Mouse (Mus musculus) gastrocnemius, adult 18-20 months (tissue): Measurements from ENCODE around the gene Cacna2d4. TPM values are rescaled to one million over a fixed set of nuclear protein-coding genes. Genes with fewer than 3 reads are reported as not detected.

Experiments used
- DNase-seq: peaks from one replicate; pipeline ENCODE4 v3.0.0; 2021; ENCODE audit warnings: low spot score
- total RNA-seq, 2 experiments: library from RNA; stranded (reverse); gene quantifications; 2 replicates each; pipeline ENCODE4 v1.2.3; 2021

Gene Cacna2d4
- total RNA-seq, 2 experiments from 2014 or later: 0.85 to 0.89 TPM

DNA sequence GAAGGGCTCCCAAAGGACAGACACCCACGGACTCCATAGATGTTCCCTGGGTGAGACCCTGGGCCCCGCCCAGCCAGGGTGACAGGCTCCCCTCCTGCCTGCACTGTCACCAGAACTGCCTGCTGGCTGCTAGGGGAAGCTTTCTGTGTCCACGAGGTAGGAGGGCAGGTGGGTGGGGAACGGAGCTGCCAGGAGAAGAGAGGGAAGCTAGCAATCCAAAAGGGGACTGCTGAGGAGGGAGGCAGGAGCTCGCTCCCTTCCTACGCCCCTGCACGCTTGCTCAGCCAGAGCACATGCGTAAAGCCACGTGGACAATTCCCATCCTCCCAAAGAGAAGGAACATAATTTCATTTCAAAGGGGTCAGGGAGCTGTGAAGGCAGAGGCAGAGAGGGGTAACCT is 73.8 kb downstream of the Cacna2d4 start:
- DNase-seq: no peak

DNA sequence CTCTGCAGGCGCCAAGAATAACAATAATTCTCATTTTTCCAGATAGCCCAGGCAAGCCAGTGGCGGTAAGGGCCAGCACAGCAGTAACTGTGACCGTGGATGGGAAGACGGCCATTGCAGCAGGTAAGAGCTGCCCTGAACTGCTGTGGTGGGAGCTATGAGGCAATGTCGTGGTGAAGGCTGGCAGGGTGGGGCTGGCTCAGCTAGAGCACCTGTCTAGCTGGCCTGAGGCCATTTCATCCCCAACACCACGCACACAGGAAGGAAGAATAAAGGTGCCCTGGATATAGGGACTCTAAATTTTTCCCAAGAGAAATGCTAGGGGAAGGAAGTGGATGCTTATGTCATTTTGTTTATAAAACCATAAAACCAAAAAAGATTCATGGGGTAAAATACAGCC is 76.1 kb downstream of the Cacna2d4 start:
- no peak for DNase-seq

DNA sequence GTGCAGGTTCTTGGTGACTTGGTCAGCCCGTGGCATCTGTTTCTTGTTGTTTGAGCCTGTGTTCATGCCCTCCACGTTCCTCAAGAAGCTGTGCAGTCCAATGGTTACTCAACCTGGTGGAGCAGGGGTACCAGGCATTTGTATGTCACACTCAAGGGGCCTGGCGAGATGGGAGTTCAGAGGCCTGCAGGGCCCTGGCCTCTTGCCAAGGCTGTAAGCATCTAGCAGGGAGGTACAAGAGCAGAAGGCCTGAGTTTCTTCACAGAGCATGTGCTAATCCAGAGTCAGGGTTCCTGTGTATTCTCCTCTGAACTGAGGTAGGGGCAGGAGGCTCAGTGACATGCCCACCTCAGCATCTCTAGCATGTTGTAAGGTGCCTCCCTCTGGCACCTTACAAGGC is 76.8 kb downstream of the Cacna2d4 start:
- DNase-seq: no peak

DNA sequence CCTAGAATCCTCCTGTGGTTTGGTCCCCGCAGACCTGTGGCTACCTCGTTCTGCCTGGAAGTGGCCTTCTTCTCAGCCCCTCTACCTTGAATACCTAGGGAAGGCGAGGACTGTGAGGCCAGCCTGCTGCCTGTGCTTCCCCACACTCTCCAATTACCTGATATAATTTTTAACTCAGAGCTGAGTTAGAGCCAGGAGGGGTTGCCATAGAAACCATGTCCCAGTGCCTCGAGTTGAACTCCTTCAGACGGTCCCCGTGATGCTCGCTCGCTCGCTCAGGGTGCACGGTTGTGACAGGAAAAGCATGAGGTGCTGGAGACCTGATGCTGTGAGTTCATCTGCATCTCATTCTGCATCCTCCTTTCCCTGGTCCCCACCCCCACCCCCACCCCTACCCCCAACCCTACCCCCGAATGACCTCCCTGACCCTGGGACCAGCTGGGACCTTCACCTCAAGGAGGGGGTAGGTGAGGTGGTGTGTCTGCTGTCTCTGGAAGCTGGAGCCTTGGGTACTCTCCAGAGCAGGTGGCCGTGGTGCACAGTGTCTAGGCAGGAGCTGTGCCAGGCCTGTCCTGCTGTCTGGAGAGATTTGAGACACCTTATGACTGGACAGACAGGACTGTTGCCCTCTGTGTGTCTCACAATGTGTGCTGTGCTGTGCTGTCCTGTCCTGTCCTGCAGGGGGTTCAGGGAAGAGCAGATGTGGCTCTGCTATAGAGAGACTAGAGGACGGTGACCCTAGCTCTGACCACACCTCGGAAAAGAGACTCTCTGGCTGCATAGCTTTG is 77.5 kb downstream of the Cacna2d4 start:
- no peak for DNase-seq

DNA sequence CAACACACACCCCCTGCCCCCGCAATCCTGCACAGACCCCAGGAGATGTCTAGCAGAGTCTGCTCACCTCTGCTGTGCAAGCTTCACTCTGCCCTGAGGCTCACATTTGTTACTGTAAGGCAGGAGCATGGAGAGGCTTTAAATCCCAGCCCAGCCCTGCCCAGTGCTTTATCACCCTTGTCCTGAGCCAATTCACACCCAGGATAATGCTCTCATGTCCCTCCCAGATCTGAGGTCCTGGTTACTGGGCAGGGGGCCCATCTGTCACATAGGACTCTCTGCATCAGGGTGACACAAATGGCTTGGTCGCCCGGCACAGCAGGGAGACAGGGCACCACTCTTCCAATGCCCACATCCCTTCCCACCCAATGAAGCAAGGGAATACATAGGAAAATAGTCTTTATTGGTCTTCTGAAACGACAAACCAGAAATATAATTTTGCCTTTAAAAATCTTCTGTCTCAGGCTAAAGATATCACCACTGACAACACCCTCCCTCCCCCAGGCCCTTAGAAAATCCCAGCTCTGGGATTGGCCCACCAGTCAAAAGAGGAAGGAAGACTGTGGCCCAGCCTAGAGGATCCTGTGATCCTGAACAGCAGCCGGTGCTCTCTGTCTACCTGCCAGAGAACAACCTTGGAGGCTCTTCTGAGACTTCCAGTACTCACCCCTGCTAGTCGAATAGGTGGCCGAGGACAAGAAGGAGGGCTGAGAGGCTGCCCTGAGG is 78.6 kb downstream of the Cacna2d4 start:
- DNase-seq: no peak

DNA sequence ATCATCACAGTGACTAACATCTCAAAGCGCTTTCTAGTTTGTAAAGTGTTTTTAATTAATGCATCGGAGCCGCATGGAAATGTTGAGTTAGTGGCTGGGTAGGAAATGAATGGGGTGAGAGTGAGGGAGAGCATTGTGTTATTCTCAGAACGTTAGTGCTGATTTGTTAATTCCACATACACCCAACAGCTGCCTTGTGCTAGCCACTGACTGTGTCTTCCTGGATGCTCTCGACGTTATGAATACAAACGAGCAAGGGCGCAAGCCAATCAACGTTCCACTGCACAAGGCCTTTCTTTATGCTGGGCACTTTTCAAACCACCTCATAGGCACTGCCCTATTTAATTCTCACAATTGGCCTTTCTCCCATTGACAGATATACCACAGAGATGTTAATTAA is 82.4 kb downstream of the Cacna2d4 start:
- DNase-seq: no peak

DNA sequence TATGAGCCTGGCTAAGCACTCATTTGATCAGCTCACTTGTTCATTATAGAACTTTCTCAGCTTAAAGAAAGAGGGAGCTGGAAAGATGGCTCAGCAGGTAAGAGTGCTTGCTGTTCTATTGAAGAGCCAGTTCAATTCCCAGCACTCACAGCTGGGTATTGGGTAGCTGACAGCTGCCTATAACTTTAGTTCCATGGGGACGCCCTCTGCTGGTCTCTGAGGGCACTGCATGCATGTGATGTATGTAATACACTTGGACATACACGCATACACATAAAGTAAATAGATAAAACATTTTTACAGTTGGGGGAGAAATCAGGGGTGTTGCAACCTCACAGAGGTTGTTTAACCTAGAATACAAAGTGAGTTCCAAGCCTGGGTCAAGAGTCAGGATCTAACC is 83.0 kb downstream of the Cacna2d4 start:
- DNase-seq: no peak

DNA sequence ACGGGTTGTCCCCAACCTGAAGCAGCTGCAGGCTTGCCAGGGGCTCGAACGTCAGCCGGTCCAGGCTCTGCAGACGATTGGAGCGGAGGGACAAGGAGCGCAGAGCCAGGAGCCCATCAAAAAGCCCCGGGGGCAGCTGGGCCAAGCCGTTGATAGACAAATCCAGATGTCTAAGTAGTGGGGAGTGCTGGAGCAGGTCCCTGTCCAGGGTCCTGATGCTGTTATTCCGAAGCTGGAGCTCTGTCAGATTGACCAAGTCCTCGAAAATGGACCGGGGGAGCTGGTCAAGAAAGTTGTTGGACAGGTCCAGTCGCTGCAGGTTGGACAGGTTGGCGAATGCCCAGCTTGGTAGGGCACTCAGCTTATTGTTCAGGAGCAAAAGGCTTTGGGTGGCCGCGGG is 84.2 kb downstream of the Cacna2d4 start:
- no peak for DNase-seq

DNA sequence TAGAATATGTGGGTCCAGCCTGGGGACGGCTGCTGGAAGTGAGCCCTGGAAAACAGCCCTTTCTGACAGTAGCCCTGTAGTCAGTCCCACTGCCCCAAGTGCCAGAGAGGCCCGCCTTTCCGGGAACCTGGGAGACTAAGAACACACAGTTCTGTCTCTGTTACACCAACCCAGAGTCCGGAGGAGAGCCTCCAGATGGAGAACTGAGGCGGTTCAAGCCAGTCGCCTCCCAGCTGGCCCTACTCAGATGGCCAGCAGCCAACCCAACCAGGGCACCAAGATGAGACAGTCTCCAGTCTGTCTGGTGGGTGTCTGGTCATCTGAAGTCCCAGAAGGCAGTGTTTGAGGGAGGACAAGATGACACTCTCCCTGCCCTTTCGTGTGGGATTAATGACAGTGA is 85.4 kb downstream of the Cacna2d4 start:
- no peak for DNase-seq

DNA sequence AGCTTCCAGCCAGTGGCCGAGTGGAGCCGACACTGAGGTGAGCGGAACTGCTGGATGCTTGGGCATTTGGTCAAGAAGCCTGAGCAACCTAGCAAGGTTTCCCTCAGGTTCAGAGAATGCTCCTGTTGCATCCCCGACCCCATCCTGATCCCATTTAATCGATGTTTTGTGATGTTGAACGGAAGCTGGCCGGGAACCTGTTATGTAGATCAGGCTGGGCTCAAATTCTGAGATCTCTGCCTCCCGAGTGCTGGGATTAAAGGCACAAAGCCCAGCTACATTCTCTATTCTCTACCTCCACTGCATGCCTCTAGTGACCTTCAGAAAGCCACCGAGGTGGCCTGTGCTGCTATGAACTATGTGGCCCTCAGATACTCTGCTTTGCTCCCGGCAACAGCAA is 88.5 kb downstream of the Cacna2d4 start:
- no peak for DNase-seq

DNA sequence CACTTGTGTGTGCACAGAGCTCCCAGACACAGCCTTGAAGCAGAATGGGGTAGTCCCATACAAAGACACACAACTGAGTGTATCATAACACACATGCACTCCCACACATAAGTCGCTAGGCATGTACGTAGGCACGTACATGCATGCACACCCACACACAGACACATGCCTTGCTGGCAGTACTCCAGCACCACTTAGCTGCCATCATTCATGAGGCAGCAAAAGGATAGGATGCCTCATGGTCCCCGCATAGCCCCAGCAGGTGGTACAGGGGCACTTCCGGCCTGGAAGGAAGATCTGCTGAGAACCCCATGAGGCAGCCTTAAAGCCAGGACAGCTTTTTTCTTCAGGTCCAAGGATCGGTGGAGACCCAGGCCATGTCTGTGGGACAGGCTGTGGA is 89.7 kb downstream of the Cacna2d4 start:
- no peak for DNase-seq

DNA sequence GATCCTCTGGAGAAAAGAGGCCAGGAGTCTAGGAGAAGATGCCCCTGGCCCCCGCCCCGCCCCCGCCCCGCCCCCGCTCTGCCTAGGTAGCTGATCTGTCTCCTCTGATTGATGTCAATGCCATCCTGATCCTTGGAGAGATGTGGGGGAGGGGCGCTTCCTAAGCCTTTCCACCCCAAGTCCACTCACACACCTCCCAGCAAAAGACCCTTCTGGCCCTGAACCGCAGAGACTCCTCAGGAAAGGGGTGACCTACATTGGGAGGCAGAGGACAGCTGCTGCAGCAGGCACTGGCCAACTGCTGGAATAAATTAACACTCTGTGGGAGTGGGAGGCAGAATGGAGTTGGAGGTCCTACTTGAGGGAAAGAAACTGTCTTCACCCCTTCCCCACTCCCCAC is 90.2 kb downstream of the Cacna2d4 start:
- DNase-seq: no peak

DNA sequence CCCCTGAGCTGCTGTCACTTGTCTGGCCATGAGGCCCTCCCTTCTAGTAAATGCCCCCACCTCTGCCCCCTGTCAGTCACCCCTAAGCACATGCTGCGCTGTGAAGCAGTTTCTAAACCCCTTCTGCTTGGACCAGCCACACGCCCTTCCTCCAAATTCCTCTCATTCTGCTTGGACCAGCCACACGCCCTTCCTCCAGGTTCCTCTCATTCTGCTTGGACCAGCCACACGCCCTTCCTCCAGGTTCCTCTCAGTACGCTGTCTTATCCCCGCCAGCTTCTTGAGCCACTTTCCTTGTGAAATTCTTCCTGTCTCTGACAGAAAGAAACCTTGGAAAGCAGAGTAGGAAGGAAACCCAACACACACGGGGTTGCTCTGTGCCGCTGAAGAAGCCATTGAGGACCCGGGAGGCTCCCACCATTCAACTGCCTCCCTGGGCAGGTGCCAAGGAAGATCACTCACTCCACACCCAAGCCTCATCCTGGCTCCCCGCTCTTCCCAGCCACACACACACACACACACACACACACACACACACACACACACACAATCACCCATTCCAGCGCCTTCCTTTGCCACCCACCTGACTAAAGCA is 92.3 kb downstream of the Cacna2d4 start:
- DNase-seq: no peak

DNA sequence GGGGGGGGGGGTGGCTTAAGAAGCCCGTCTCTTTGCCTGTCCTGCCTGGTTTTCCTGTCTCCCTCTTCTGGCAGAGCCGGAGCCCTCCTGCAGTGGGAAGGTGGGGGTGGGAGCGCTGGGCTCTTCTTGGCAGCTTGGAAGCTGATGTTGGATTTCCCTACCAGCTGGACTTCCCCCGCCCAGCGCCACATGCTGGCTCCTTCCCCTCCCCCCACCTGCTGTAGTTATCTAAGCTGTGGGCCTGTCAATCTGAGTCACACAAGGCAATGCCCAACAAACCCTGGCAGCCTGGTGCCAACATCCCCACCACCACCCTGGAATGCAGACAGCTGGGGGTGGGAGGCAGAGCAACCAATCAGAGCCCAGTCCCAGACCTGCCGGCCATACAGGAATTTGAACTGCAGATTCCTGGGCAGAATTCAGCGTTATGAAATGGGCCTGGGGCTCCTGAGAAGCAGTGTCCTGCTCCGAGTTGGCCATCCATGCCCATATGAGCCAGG is 92.9 kb downstream of the Cacna2d4 start:
- no peak for DNase-seq

DNA sequence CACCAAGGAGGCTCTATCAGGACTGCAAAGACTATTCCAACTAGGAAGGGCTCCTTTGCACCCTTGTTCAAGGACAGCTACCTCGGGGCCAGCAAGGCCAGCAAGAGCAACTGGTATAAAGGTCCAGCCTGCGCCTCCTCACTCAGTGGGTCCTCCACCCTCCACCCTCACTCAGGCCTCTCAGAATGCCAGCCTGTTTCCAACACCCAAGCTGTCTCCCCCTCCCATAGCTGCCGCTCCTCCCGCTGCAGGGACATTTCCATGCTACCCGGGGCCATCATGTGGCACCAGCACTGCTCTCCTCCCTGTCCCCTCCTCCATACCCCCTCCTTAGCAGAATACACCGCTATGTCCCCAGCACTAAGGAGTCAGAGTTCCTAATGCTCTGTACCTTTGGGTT is 93.6 kb downstream of the Cacna2d4 start:
- DNase-seq: no peak

DNA sequence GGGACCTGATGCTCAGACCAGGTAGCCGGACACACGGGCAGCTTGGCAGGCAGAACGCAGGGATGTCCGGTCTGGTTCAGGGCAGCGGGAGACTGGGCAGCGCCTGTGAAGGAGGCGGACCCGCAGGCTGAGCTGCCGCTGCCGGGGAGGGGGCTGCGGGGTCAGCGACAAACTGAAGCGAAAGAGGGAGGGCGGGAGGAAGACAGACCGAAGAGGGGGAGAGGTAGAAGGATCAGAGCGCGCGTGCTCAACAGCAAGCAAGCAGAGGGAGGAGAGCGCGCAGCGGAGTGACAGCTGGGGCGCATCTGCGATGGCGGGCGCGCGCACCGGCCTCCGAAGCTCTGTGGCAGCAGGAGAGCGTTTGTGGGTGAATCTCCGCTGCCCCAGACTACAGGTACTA is 94.2 kb downstream of the Cacna2d4 start, which contains the start of gene Lrtm2:
Lrtm2 (minus strand) TSS at position 261 of the 400 bp plus-strand sequence.
- DNase-seq: no peak

DNA sequence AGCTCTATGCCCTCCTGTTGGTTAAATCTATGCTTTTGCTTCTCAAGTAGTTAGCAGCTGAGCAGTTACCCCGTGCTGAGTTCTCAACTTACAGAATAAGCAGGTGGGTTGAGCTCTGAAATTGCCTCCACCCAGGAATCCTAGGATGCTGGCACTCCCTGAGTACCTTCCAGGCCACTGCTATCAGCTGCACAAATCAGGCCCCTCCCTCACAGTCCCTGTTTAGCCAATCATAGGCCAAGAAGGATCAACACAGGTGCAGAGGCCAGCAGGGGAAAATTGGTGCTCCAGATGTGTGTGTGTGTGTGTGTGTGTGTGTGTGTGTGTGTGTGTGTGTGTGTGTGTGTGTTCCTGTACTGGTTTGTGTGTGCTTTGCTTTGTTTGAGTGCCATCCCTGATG is 95.8 kb downstream of the Cacna2d4 start:
- no peak for DNase-seq

DNA sequence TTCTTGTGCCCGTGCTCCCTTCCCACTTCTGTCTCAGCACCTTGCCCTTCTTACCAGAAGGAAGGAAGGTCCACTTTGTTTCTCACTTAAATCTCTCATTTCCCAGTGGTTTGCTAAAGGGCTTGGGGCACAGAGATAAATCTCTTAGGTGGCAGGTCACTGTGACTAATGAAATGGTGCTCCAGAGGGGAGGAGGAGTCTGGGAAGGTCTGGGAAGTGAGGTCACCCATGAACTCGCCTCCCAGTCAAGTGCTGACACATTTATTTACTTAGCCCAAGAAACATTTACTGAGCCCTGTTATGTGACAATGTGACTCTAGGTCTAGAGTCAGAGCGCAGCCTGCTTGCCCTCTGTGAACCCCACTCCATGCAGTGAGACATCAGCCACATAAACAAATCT is 96.9 kb downstream of the Cacna2d4 start:
- no peak for DNase-seq

DNA sequence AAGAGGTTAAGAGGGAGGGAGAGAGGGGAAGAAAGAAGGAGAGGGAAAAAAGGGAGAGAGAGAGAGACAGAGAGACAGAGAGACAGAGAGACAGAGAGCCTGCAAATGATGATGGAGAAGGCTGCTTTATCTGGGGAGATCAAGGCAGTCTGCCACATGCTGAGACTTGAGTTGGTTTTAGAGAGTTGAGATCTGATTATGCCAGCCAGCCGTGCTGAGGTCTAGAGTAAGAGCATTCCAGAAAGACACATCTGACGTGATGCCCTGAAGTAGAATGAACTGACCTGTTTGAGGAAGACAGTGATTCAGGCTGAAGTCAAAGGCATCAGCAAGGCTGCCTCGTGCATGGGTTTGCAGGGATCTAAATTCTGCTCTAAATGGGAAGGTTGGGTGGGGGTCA is 97.5 kb downstream of the Cacna2d4 start:
- no peak for DNase-seq

DNA sequence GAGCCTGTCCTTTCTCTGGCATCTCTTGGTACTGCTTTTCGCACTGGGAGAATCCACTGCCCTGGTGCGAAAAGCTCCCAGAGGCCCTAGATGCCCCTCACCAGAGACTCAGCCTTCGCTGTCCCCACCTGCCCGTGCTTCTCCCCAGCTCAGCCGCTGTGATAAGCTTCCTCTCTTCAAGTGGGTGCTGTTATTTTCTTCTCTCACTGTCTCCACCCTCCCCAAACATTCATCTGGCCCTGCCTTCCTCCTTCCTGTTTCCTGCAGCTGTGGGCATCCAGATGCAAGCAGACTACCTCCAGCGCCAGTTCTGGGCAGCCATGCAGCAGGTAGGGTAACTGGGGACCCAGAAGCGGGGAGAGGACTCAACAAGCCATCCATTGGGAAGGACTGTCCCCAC is 99.8 kb downstream of the Cacna2d4 start:
- DNase-seq: no peak

DNA sequence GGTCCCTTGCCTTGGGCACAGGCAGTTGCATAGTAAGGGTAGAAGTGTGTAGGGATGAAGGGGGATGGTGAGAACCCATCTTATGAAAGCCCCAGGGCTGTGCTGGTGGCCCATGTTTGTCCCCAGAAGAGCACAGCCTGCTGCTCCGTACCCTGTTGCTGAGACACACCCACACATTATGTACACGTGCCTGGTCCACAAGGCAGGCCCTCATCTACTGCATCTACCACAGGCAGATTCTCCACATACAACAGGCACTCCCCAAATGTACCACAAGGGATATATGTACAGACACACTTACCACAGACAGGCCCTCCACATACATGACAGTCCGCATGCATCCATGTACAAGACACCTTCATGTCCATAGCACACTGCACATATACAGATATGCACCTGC is 101.0 kb downstream of the Cacna2d4 start:
- DNase-seq: no peak

DNA sequence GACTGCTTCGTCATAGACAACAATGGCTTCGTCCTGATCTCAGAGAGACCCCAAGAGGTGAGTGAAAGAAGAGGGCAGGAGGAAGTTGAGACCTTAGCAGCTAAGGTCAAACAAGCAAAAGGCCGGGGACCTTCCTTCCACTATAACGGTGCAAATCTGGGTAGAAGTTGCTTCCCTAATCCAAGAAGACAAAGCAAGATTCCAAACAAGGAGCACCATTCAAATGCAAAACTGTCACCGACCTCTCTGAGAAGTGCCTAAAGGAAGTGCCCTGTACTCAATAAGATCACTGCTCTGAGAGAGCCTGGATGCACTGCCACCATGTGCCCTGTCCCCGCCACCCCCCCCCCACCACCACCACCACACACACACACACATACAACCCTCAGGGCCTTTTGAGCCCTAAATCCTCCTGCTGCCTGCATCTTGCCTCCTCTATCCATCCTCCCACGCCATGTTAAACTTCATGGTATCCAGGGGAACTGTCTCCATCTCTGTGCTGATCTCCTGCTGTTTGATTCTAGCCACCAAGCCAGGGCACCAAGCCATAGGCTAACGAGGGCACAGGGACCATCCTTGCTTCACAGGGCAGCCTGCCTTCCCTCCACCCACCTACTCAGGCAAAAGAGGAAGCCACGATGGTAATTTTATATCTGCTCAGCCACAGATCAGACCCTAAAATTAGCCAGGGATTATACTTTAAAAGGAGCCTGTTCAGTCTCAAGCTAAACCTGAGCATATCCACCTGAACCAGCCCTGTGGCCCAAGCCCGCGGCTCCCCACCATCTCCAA is 102.0 kb downstream of the Cacna2d4 start:
- no peak for DNase-seq
